Mouse (Mus musculus): ENCODE measurements around the gene Ccdc124. TPM values are rescaled to one million over a fixed set of nuclear protein-coding genes. Genes with fewer than 3 reads are reported as not detected.
A peak's percentile ranks its signal among the peaks of the same experiment; 100 is the strongest.
"Not testable (repeated sequence)": the region's sequence is repeated elsewhere in the genome, so short reads cannot be mapped to it uniquely, and the experiment has no call there.

Gene Ccdc124
- total RNA-seq, 2 experiments from 2014 or later, result 36.8 to 38.9 TPM

DNA sequence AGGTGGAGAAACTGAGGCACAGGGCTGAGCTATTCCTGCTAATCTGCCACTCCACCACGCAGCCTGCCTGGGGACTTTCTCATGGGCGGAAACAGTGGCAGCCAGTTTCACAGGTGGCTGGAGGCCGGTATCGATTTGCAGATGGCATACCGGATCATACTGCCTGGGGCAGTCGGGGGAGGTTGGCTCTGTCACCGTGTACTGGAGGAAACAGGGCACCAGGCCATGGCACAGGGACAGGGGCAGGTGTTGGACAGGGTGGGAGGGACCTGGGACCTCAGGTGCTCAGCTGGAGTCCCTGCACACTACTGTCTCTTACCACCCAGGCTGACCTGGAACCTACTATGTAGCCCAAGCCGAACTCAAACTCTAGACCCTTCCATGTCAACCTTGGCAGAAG is 47.9 kb downstream of the Ccdc124 start:
- ATAC-seq (ENCODE audit: poor library complexity, severe bottlenecking), result no peak

DNA sequence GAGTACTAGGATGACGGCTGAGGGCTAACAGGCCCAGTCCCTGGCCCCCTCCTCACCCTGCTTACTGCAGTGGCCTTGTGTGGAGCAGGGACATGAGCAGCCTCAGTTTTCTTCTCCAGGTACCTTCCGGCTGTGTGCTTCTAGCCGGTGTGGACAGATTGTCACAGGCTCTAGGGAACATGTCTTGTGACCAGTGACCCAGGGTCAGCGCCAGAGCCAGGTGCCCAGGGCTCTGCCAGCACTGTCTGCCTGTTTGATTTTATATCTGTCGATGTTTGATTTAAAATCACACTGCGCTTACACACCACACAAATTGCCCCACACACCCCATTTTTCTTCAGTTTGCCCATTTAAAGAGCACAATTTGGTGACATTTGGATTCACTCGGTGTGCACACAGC is 49.9 kb downstream of the Ccdc124 start:
- no peak for ATAC-seq (ENCODE audit: poor library complexity, severe bottlenecking)

DNA sequence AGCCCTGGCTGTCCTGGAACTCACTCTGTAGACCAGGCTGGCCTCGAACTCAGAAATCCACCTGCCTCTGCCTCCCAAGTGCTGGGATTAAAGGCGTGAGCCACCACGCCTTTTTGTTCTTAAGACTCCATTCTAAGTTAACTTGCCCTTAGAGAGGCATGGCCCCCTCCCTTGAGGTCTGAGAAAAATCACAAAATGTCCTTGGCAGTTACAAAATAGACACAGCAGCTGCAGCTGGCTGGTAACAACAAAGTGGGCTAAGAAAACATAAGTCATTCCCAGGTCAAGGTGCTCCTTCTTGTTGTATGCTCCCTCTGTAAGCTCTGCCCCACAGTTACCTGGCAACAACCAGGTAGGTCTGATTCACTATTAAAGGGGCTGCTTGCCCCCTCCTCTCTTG is 51.1 kb downstream of the Ccdc124 start:
- not testable (repeated sequence) for ATAC-seq (ENCODE audit: poor library complexity, severe bottlenecking)

DNA sequence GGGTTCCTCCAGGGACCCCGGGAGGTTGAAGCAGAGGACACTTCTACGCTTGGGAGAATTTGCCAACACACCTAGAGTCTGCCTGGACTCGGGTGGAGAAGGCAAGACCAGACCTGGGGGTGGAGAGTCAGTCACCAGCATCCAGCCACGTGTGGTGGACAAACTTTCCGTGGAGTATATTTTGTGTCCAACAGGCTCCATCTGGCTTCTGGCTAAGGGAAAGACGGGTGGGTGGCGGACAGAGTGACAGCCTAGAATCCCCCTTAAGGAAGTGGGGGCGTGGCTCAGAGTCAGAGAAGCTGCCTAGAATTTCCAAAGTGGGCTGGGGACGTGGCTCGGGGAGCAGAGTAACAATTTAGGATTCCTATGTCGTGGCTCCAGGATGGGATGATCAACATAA is 51.7 kb downstream of the Ccdc124 start:
- no peak for ATAC-seq (ENCODE audit: poor library complexity, severe bottlenecking)

DNA sequence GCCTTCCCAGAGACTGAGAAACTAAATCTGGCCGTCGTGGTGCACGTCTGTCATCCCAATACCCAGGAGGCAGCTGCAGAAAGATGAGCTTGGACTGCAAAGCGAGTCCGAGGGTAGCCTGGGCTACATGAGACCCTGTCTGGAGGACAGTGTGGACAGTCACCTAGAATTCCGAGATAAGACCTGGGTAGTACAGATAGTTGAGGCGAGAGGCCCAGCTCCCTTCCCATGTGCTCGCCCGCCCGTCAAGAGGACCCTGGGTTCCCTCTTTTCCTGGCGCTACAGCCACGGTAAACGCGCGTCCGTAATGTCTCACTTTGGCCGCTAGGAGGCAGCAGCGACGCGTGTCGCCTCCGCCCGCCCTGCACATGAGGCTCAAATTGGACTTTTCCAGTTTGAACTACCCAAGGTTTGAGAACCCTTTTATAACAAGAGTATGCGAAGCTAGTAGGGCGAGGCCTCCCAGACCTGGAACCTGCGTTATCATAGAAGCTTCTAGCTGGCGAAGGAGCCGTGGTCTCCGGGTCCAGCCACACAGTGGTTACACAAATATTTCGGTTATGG is 52.3 kb downstream of the Ccdc124 start:
- ATAC-seq (ENCODE audit: poor library complexity, severe bottlenecking), result peak; percentile 97

DNA sequence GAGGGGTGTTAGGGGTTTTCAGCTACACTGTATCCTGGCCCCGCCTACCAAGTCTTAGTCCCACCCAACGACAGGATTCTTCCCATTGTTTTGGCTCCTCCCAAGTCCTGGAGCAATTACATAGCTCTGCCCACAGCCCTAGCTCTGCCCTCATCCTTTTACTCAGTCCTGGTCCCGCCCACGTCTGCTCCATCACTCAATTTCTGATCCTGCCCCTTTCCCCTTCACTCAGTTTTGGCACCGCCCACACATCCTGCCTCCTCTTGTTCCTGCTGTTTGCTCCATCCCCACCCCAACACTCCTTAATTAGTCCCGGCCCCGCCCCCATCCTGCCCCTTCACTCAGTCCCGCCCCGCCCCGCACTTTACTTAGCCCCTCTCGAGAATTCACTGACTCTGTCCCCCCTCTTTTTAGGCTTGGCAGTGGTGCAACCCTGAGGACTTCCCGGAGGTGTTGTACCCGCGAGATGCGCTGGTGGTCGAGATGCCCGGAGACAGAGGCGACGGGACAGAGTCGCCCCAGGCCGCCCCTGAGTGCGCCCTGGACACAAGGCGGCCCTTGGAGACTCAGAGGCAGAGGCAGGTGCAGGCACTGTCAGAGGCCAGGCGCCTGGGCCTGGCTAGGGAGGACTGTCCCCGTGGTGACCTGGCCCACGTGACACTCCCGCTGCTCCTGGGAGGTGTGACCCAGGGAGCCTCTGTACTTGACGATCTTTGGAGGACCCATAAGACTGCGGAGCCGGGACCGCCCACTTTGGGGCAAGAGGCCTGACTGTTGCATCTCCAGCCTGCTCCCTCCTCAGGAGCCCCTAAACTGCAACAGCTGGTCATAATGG is 53.4 kb downstream of the Ccdc124 start:
- no peak for ATAC-seq (ENCODE audit: poor library complexity, severe bottlenecking)

Other genes with a start within 250 kb of the Ccdc124 start
- gene Gdf15, start 241.5 kb downstream of the Ccdc124 start, total RNA-seq (2015), result not detected in 2 replicates
- gene Gdf15, start 241.5 kb downstream of the Ccdc124 start, total RNA-seq (2017), result not detected in 2 replicates
- gene Pgpep1, start 213.5 kb downstream of the Ccdc124 start, total RNA-seq (2015), result 5.7 and 6.8 TPM in 2 replicates
- 1.5 and 4.0 TPM in 2 replicates for gene Pgpep1, start 213.5 kb downstream of the Ccdc124 start, total RNA-seq (2017)
- 82.1 and 84.4 TPM in 2 replicates for gene Lsm4, start 200.7 kb downstream of the Ccdc124 start, total RNA-seq (2015)
- gene Lsm4, start 200.7 kb downstream of the Ccdc124 start, total RNA-seq (2017), result 106 and 151 TPM in 2 replicates
- gene Jund, start 175.0 kb downstream of the Ccdc124 start, total RNA-seq (2015), result 26.7 and 44.1 TPM in 2 replicates
- 24.0 and 28.9 TPM in 2 replicates for gene Jund, start 175.0 kb downstream of the Ccdc124 start, total RNA-seq (2017)
- gene Iqcn, start 170.5 kb downstream of the Ccdc124 start, total RNA-seq (2015), result 0.11 and 0.27 TPM in 2 replicates
- 0.04 TPM in 1 of 2 replicates, not detected in the other for gene Iqcn, start 170.5 kb downstream of the Ccdc124 start, total RNA-seq (2017)
- not detected in 2 replicates for gene Gm3336, start 155.4 kb downstream of the Ccdc124 start, total RNA-seq (2015)
- not detected in 2 replicates for gene Gm3336, start 155.4 kb downstream of the Ccdc124 start, total RNA-seq (2017)
- not detected in 2 replicates for gene Pde4c, start 150.2 kb downstream of the Ccdc124 start, total RNA-seq (2015)
- not detected in 2 replicates for gene Pde4c, start 150.2 kb downstream of the Ccdc124 start, total RNA-seq (2017)
- gene Rab3a, start 119.3 kb downstream of the Ccdc124 start, total RNA-seq (2015), result 3.3 and 5.8 TPM in 2 replicates
- gene Rab3a, start 119.3 kb downstream of the Ccdc124 start, total RNA-seq (2017), result 2.1 and 5.1 TPM in 2 replicates
- 34.4 and 44.7 TPM in 2 replicates for gene Mpv17l2, start 113.0 kb downstream of the Ccdc124 start, total RNA-seq (2015)
- gene Mpv17l2, start 113.0 kb downstream of the Ccdc124 start, total RNA-seq (2017), result 8.4 and 15.9 TPM in 2 replicates
- gene Pik3r2, start 97.2 kb downstream of the Ccdc124 start, total RNA-seq (2015), result 4.6 and 5.0 TPM in 2 replicates
- 14.7 and 14.9 TPM in 2 replicates for gene Pik3r2, start 97.2 kb downstream of the Ccdc124 start, total RNA-seq (2017)
- 56.2 and 65.4 TPM in 2 replicates for gene Mast3, start 68.9 kb downstream of the Ccdc124 start, total RNA-seq (2015)
- gene Mast3, start 68.9 kb downstream of the Ccdc124 start, total RNA-seq (2017), result 14.4 and 24.6 TPM in 2 replicates
- gene Il12rb1, start 65.5 kb downstream of the Ccdc124 start, total RNA-seq (2015), result 0.80 and 1.5 TPM in 2 replicates
- 0.07 and 1.7 TPM in 2 replicates for gene Il12rb1, start 65.5 kb downstream of the Ccdc124 start, total RNA-seq (2017)
- gene Arrdc2, start 34.2 kb downstream of the Ccdc124 start, total RNA-seq (2015), result 9.0 and 11.0 TPM in 2 replicates
- gene Arrdc2, start 34.2 kb downstream of the Ccdc124 start, total RNA-seq (2017), result 10.5 and 11.1 TPM in 2 replicates
- gene Kcnn1, start 10.7 kb downstream of the Ccdc124 start, total RNA-seq (2015), result not detected in 2 replicates
- 0.33 TPM in 1 of 2 replicates, not detected in the other for gene Kcnn1, start 10.7 kb downstream of the Ccdc124 start, total RNA-seq (2017)
- 0.07 TPM in 1 of 2 replicates, not detected in the other for gene Slc5a5, start 18.8 kb upstream of the Ccdc124 start, total RNA-seq (2015)
- gene Slc5a5, start 18.8 kb upstream of the Ccdc124 start, total RNA-seq (2017), result not detected in 2 replicates
- gene Rpl18a, start 23.5 kb upstream of the Ccdc124 start, total RNA-seq (2015), result 5,087 and 5,550 TPM in 2 replicates
- gene Rpl18a, start 23.5 kb upstream of the Ccdc124 start, total RNA-seq (2017), result 1,590 and 1,750 TPM in 2 replicates
- 15.0 and 17.1 TPM in 2 replicates for gene Map1s, start 32.0 kb upstream of the Ccdc124 start, total RNA-seq (2015)
- 11.3 and 11.8 TPM in 2 replicates for gene Map1s, start 32.0 kb upstream of the Ccdc124 start, total RNA-seq (2017)

Data from megakaryocyte, adult 5-6 weeks (primary cell).